Mouse (Mus musculus) kidney, postnatal 36 days (tissue): ENCODE data around the gene Tmem206.
A peak's percentile ranks its signal among the peaks of the same experiment; 100 is the strongest.

Source experiments
- DNase-seq, 2 experiments: peaks; one replicate each; pipeline ENCODE4 v3.0.0; 2021 to 2022; ENCODE audit warnings: mixed read lengths in 2 of 2

The Tmem206 gene

GRCm38 (mm10) chr1:191353836-191354235 is 28.1 kb downstream of the Tmem206 start:
- no peak for DNase-seq

GRCm38 (mm10) chr1:191356936-191357335 is 31.2 kb downstream of the Tmem206 start:
- DNase-seq: no peak

- DNase-seq: no peak
These were observed 33.8 kb downstream of the Tmem206 start for GRCm38 (mm10) chr1:191359478-191359877.

- DNase-seq: no peak
These were observed 36.7 kb downstream of the Tmem206 start for GRCm38 (mm10) chr1:191362412-191362811.

- peak; percentile 36 to 49 for DNase-seq
These were observed 38.8 kb downstream of the Tmem206 start for GRCm38 (mm10) chr1:191364477-191364876.

GRCm38 (mm10) chr1:191368193-191368592 is 42.5 kb downstream of the Tmem206 start:
- DNase-seq: peak; percentile 74 to 75

- no peak for DNase-seq
These were observed 43.4 kb downstream of the Tmem206 start for GRCm38 (mm10) chr1:191369140-191369539.

GRCm38 (mm10) chr1:191374993-191375643 is 49.4 kb downstream of the Tmem206 start:
- DNase-seq: no peak

- DNase-seq: no peak
These were observed 49.9 kb downstream of the Tmem206 start for GRCm38 (mm10) chr1:191375644-191375998.

GRCm38 (mm10) chr1:191378080-191378479 is 52.4 kb downstream of the Tmem206 start:
- DNase-seq: no peak

GRCm38 (mm10) chr1:191380843-191381242 is 55.1 kb downstream of the Tmem206 start:
- DNase-seq: no peak

GRCm38 (mm10) chr1:191381955-191382736 is 56.4 kb downstream of the Tmem206 start:
- DNase-seq: no peak

- peak in 1 of 2 experiments; percentile 23 for DNase-seq
These were observed 59.2 kb downstream of the Tmem206 start for GRCm38 (mm10) chr1:191384786-191385430.

GRCm38 (mm10) chr1:191391311-191391710 is 65.6 kb downstream of the Tmem206 start:
- DNase-seq: peak; percentile 76 to 81

GRCm38 (mm10) chr1:191393536-191393935 is 67.8 kb downstream of the Tmem206 start:
- DNase-seq: no peak

- DNase-seq: peak; percentile 38 to 71
These were observed 68.4 kb downstream of the Tmem206 start for GRCm38 (mm10) chr1:191394126-191394525.

- DNase-seq: no peak
These were observed 69.5 kb downstream of the Tmem206 start for GRCm38 (mm10) chr1:191395200-191395599.

GRCm38 (mm10) chr1:191395871-191396433 is 70.2 kb downstream of the Tmem206 start:
- peak; percentile 40 to 72 for DNase-seq

- DNase-seq: peak; percentile 56 to 80
These were observed 70.7 kb downstream of the Tmem206 start for GRCm38 (mm10) chr1:191396446-191396845.

GRCm38 (mm10) chr1:191396897-191397849 is 71.5 kb downstream of the Tmem206 start:
- peak; percentile 100 for DNase-seq
